Mouse (Mus musculus): ENCODE measurements around the gene Zswim5.

GRCm38 (mm10) chr4:117017738-117018137 is 140.6 kb downstream of the Zswim5 start:
- TF ChIP-seq TAL1 (IDR thresholded peaks at IDR 0.05; ENCODE audit: low read length) (no peak), GATA1 (IDR thresholded peaks at IDR 0.05; ENCODE audit: low read length) (no peak)
